Mouse (Mus musculus) intestine, postnatal 0 days (tissue): Measurements from ENCODE around the gene Sumf1. TPM values are rescaled to one million over a fixed set of nuclear protein-coding genes. Genes with fewer than 3 reads are reported as not detected.

ENCODE experiments used
- ATAC-seq: fragments of 200-750 bp; cut with Nextera tagmentation; 2 replicates; pipeline ENCODE4 v1.8.0; 2017; ENCODE audit warnings: mild to moderate bottlenecking, moderate TSS enrichment, moderate library complexity
- H3K27ac ChIP-seq: fragments of 300-500 bp; sonication (generic); 2 replicates; pipeline ENCODE4 v1.5.1; 2014; ENCODE audit warnings: mild to moderate bottlenecking, low read depth, low read length, moderate library complexity
- H3K27me3 ChIP-seq: fragments of 300-500 bp; sonication (generic); replicated peaks from 2 replicates; pipeline ENCODE4 v1.6.1; 2014; ENCODE audit warnings: low read length, mixed read lengths; ENCODE audit not compliant: control insufficient read depth, insufficient read depth
- H3K36me3 ChIP-seq: fragments of 300-500 bp; sonication (generic); 2 replicates; pipeline ENCODE4 v1.6.1; 2014; ENCODE audit warnings: mild to moderate bottlenecking, moderate library complexity; ENCODE audit not compliant: control insufficient read depth, insufficient read depth
- H3K4me1 ChIP-seq: fragments of 300-500 bp; sonication (generic); replicated peaks from 2 replicates; pipeline ENCODE4 v1.6.1; 2014; ENCODE audit warnings: antibody characterized with exemption, low read length, mixed read lengths; ENCODE audit not compliant: control insufficient read depth, insufficient read depth
- H3K4me2 ChIP-seq: fragments of 300-500 bp; sonication (generic); replicated peaks from 2 replicates; pipeline ENCODE4 v1.6.1; 2014; ENCODE audit warnings: low read depth, mild to moderate bottlenecking, moderate library complexity
- H3K4me3 ChIP-seq: fragments of 300-500 bp; sonication (generic); 2 replicates; pipeline ENCODE4 v1.5.1; 2014; ENCODE audit warnings: low read depth, low read length
- H3K9ac ChIP-seq: fragments of 300-500 bp; sonication (generic); 2 replicates; pipeline ENCODE4 v1.6.1; 2014; ENCODE audit warnings: mild to moderate bottlenecking, low read depth, low read length
- H3K9me3 ChIP-seq: fragments of 300-500 bp; sonication (generic); 2 replicates; pipeline ENCODE4 v1.6.1; 2016; ENCODE audit warnings: mixed run types; ENCODE audit not compliant: control insufficient read depth
- CTCF ChIP-seq: sonication (generic); IDR thresholded peaks from 2 replicates; pipeline ENCODE4 v1.5.1; 2016; ENCODE audit warnings: low read depth, mild to moderate bottlenecking, control low read depth, antibody characterized with exemption, moderate library complexity
- WGBS: fragments of 180-500 bp; shearing (Covaris S2); extraction: QIAGEN DNeasy Blood & Tissue Kit; methylation state at CpG from one replicate; pipeline ENCODE4 v1.1.7; 2014; 5-methylcytosine and 5-hydroxymethylcytosine counted together
- polyA plus RNA-seq: library from polyadenylated mRNA; unstranded; fragments of >200 nt; fragmentation: Nextera tagmentation; extraction: Ambion mirVana; gene quantifications from 2 replicates; pipeline ENCODE4 v1.2.1, GENCODE M21; 2015

The Sumf1 gene
- polyA plus RNA-seq, 1 experiment from 2014 or later: 30.1 TPM

- Histone ChIP-seq H3K4me3 (peak overlapping the region; percentile 60), H3K9ac (peak overlapping the region; percentile 41), H3K4me1 (no peaks in the 10 kb centered on the region), H3K36me3 (no peaks in the 10 kb centered on the region), H3K27me3 (no peaks in the 10 kb centered on the region), H3K9me3 (no peaks in the 10 kb centered on the region), H3K27ac (0 out of 2 replicates have a peak overlapping the region, but pooled peaks have one; percentile 9), H3K4me2 (peak overlapping the region; percentile 93)
- peak; percentile 39 for ATAC-seq
- 7% methylated on average over 36 of the region's 36 CpGs for whole genome bisulfite sequencing
- no peak for TF ChIP-seq CTCF
Observed at GRCm38 (mm10) chr6:108211896-108212880, 26.8 kb upstream of the Sumf1 start.

- Histone ChIP-seq H3K9ac (no peak overlapping the region), H3K27ac (no peak overlapping the region), H3K4me1 (no peaks in the 10 kb centered on the region), H3K27me3 (no peaks in the 10 kb centered on the region), H3K36me3 (no peaks in the 10 kb centered on the region), H3K4me3 (no peak overlapping the region), H3K9me3 (no peaks in the 10 kb centered on the region), H3K4me2 (no peak overlapping the region)
- no peak for TF ChIP-seq CTCF
- WGBS: 78% methylated on average over 5 of the region's 5 CpGs
- no peak for ATAC-seq
Observed at GRCm38 (mm10) chr6:108206914-108207566, 21.7 kb upstream of the Sumf1 start.

- Histone ChIP-seq H3K36me3 (no peaks in the 10 kb centered on the region), H3K27ac (no peak overlapping the region), H3K9ac (no peak overlapping the region), H3K9me3 (no peaks in the 10 kb centered on the region), H3K4me2 (no peak overlapping the region), H3K4me3 (no peak overlapping the region), H3K4me1 (no peaks in the 10 kb centered on the region), H3K27me3 (no peaks in the 10 kb centered on the region)
- 78% methylated on average over 4 of the region's 4 CpGs for WGBS
- ATAC-seq: no peak
- TF ChIP-seq CTCF: no peak
Observed at GRCm38 (mm10) chr6:108206145-108206544, 20.8 kb upstream of the Sumf1 start.

GRCm38 (mm10) chr6:108204322-108204721 lies 18.9 kb upstream of the Sumf1 start:
- 60% methylated on average over 2 of the region's 2 CpGs for WGBS
- ATAC-seq: peak; percentile 89
- no peaks in the 10 kb centered on the region for H3K9me3 ChIP-seq
- H3K4me2 ChIP-seq: no peak overlapping the region
- H3K27me3 ChIP-seq: no peaks in the 10 kb centered on the region
- no peaks in the 10 kb centered on the region for H3K36me3 ChIP-seq
- H3K4me1 ChIP-seq: no peaks in the 10 kb centered on the region
- H3K27ac ChIP-seq: no peak overlapping the region
- TF ChIP-seq CTCF: no peak
- no peak overlapping the region for H3K4me3 ChIP-seq
- H3K9ac ChIP-seq: no peak overlapping the region

- no peak for ATAC-seq
- WGBS: 88% methylated on average over 7 of the region's 7 CpGs
- H3K4me2 ChIP-seq: no peak overlapping the region
- no peaks in the 10 kb centered on the region for H3K27me3 ChIP-seq
- no peaks in the 10 kb centered on the region for H3K9me3 ChIP-seq
- no peak overlapping the region for H3K27ac ChIP-seq
- H3K4me3 ChIP-seq: no peak overlapping the region
- no peak overlapping the region for H3K9ac ChIP-seq
- no peaks in the 10 kb centered on the region for H3K4me1 ChIP-seq
- no peaks in the 10 kb centered on the region for H3K36me3 ChIP-seq
- TF ChIP-seq CTCF: no peak
Observed at GRCm38 (mm10) chr6:108198286-108198685, 12.9 kb upstream of the Sumf1 start.

- Histone ChIP-seq H3K4me1 (no peaks in the 10 kb centered on the region), H3K27me3 (no peaks in the 10 kb centered on the region), H3K4me3 (no peak overlapping the region), H3K36me3 (no peaks in the 10 kb centered on the region), H3K9me3 (no peaks in the 10 kb centered on the region), H3K4me2 (no peak overlapping the region), H3K27ac (no peak overlapping the region), H3K9ac (no peak overlapping the region)
- no peak for ATAC-seq
- 56% methylated on average over 4 of the region's 4 CpGs for WGBS
- TF ChIP-seq CTCF: no peak
Observed at GRCm38 (mm10) chr6:108197117-108197516, 11.7 kb upstream of the Sumf1 start.
